Mouse (Mus musculus) myocyte (in vitro differentiated cells): Measurements from ENCODE around the gene Slc1a2.

Experiments used
- CEBPB ChIP-seq: IDR thresholded peaks from 2 replicates; pipeline ENCODE4 v1.6.1; 2011; ENCODE audit warnings: mild to moderate bottlenecking, moderate library complexity; ENCODE audit not compliant: poor library complexity, insufficient read depth, severe bottlenecking
- E2F4 ChIP-seq: IDR thresholded peaks from one replicate; pipeline ENCODE4 v1.6.1; 2011; ENCODE audit warnings: mild to moderate bottlenecking, control low read depth, moderate library complexity; ENCODE audit not compliant: insufficient read depth
- MAX ChIP-seq: IDR thresholded peaks from one replicate; pipeline ENCODE4 v1.6.1; 2011; ENCODE audit warnings: low read depth, mild to moderate bottlenecking, control low read depth
- MYOD1 ChIP-seq, 3 experiments: IDR thresholded peaks; one replicate each; pipeline ENCODE4 v1.6.1; 2011; ENCODE audit warnings: control low read depth in 2 of 3, low read depth in 2 of 3, mild to moderate bottlenecking in 2 of 3, moderate library complexity in 1 of 3; ENCODE audit not compliant: insufficient read length in 2 of 3, control insufficient read depth in 1 of 3
- MYOG ChIP-seq, 3 experiments: IDR thresholded peaks; one replicate each; pipeline ENCODE4 v1.6.1; 2011; ENCODE audit warnings: control low read depth in 2 of 3, low read depth in 2 of 3, mild to moderate bottlenecking in 2 of 3; ENCODE audit not compliant: insufficient read length in 2 of 3, control insufficient read depth in 1 of 3, insufficient read depth in 1 of 3
- POLR2A ChIP-seq: IDR thresholded peaks from one replicate; pipeline ENCODE4 v1.6.1; 2011; ENCODE audit warnings: low read depth, mild to moderate bottlenecking, control low read depth, moderate library complexity; ENCODE audit not compliant: insufficient read length
- POLR2AphosphoS2 ChIP-seq: IDR thresholded peaks from one replicate; pipeline ENCODE4 v1.6.1; 2011; ENCODE audit warnings: low read depth, control low read depth; ENCODE audit not compliant: insufficient read length
- SRF ChIP-seq: IDR thresholded peaks from one replicate; pipeline ENCODE4 v1.6.1; 2011; ENCODE audit warnings: low read depth; ENCODE audit not compliant: control insufficient read depth, insufficient read length
- TCF12 ChIP-seq: IDR thresholded peaks from one replicate; pipeline ENCODE4 v1.6.1; 2011; ENCODE audit warnings: mild to moderate bottlenecking, control low read depth; ENCODE audit not compliant: poor library complexity, insufficient read depth, severe bottlenecking
- TCF3 ChIP-seq: IDR thresholded peaks from one replicate; pipeline ENCODE4 v1.6.1; 2011; ENCODE audit warnings: low read depth, control low read depth; ENCODE audit not compliant: insufficient read length
- USF1 ChIP-seq: IDR thresholded peaks from one replicate; pipeline ENCODE4 v1.6.1; 2011; ENCODE audit warnings: low read depth, mild to moderate bottlenecking, control low read depth, moderate library complexity

DNA sequence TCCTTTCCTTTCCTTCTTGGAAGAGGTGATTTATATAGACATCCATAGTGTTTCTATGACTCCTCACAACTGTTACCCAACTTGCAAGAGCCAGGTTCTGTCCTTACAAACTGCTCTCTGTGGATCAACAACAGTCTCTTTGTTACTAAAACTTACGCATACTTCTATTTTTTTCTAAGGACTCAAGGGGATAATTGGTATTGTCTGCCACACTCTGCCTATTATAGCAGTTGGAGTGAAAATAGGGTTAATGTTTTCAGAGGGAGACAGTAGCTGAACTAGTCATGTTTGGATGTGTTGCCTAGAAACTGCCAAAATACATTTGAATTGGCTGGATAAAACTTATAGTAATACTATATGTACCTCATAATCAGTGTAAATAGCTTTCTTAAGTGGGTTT, 117.1 kb downstream of the Slc1a2 start:
- TF ChIP-seq E2F4: no peak
- TF ChIP-seq CEBPB: no peak
- TF ChIP-seq MYOD1 (IDR thresholded peaks at IDR 0.05; ENCODE audit: control insufficient read depth in 1 of 3, insufficient read length in 2 of 3, low read depth in 2 of 3): no peak
- TF ChIP-seq POLR2A: no peak
- TF ChIP-seq TCF12: no peak
- TF ChIP-seq MAX: no peak
- no peak for TF ChIP-seq SRF
- TF ChIP-seq TCF3: no peak
- no peak for TF ChIP-seq POLR2AphosphoS2
- TF ChIP-seq USF1: no peak
- TF ChIP-seq MYOG (IDR thresholded peaks at IDR 0.05; ENCODE audit: control insufficient read depth in 1 of 3, insufficient read depth in 1 of 3, insufficient read length in 2 of 3, low read depth in 2 of 3): no peak
